ENCODE assay signal across 46 mouse cellular contexts in genomic region chr16:59071755-59072154, GRCm38 (mm10). TPM values are rescaled to one million over a fixed set of nuclear protein-coding genes. Genes with fewer than 3 reads are reported as not detected.
"Had no signal": no experiment of that assay in that cellular context is flagged by ENCODE, and none has a peak within 500 bp of the region (broad histone marks: within the 10 kb centered on the region; RNA-seq: fewer than 3 reads in every experiment).

No protein-coding gene starts in this region.

- H3K9ac ChIP-seq: limb, embryonic 12.5 days; limb, embryonic 13.5 days; limb, embryonic 15.5 days; liver, embryonic 12.5 days; liver, embryonic 13.5 days; liver, embryonic 14.5 days; liver, embryonic 15.5 days; liver, postnatal 0 days; lung, embryonic 14.5 days; lung, embryonic 15.5 days; midbrain, embryonic 12.5 days; midbrain, embryonic 13.5 days; midbrain, embryonic 15.5 days had no signal

- H3K4me1 ChIP-seq: limb, embryonic 10.5 days; limb, embryonic 12.5 days; limb, embryonic 13.5 days; limb, embryonic 15.5 days; liver, embryonic 12.5 days; liver, embryonic 13.5 days; liver, embryonic 15.5 days; lung, embryonic 15.5 days; megakaryocyte, embryonic 14.5 days; midbrain, embryonic 10.5 days; midbrain, embryonic 12.5 days; midbrain, embryonic 13.5 days; midbrain, embryonic 15.5 days had no signal

- H3K27ac ChIP-seq: left cerebral cortex, adult 2 months; limb, embryonic 10.5 days; limb, embryonic 12.5 days; limb, embryonic 13.5 days; limb, embryonic 15.5 days; liver, embryonic 12.5 days; liver, embryonic 13.5 days; liver, embryonic 14.5 days; liver, embryonic 15.5 days; lung, embryonic 15.5 days; macrophage; midbrain, embryonic 10.5 days; midbrain, embryonic 12.5 days; midbrain, embryonic 13.5 days; midbrain, embryonic 15.5 days had no signal

- H3K9me3 ChIP-seq: limb, embryonic 10.5 days; limb, embryonic 12.5 days; limb, embryonic 13.5 days; limb, embryonic 15.5 days; liver, embryonic 12.5 days; liver, embryonic 13.5 days; liver, embryonic 15.5 days; lung, embryonic 15.5 days; megakaryocyte, embryonic 14.5 days; midbrain, embryonic 10.5 days; midbrain, embryonic 12.5 days; midbrain, embryonic 13.5 days; midbrain, embryonic 15.5 days had no signal

- H3K27me3 ChIP-seq: limb, embryonic 12.5 days; limb, embryonic 13.5 days; limb, embryonic 15.5 days; liver, embryonic 12.5 days; liver, embryonic 13.5 days; liver, embryonic 15.5 days; lung, embryonic 15.5 days; megakaryocyte, embryonic 14.5 days; midbrain, embryonic 12.5 days; midbrain, embryonic 13.5 days; midbrain, embryonic 15.5 days had no signal

- H3K36me3 ChIP-seq: limb, embryonic 10.5 days; limb, embryonic 12.5 days; limb, embryonic 13.5 days; limb, embryonic 15.5 days; liver, embryonic 12.5 days; liver, embryonic 13.5 days; liver, embryonic 15.5 days; lung, embryonic 15.5 days; midbrain, embryonic 10.5 days; midbrain, embryonic 12.5 days; midbrain, embryonic 13.5 days; midbrain, embryonic 15.5 days had no signal

- DNase-seq: left cerebral cortex, postnatal 4 days; liver; liver, embryonic 13.5 days; liver, postnatal 0 days; lung, adult 18-20 months; lung, adult 2 months; lung, embryonic 14.5 days; lung, postnatal 10 days; lung, postnatal 14 days; lung, postnatal 36 days; lung, postnatal 4 days; midbrain, embryonic 14.5 days had no signal

- H3K4me2 ChIP-seq: limb, embryonic 12.5 days; limb, embryonic 13.5 days; limb, embryonic 15.5 days; liver, embryonic 11.5 days; liver, embryonic 12.5 days; liver, embryonic 13.5 days; liver, embryonic 15.5 days; lung, embryonic 14.5 days; lung, embryonic 15.5 days; midbrain, embryonic 11.5 days; midbrain, embryonic 12.5 days; midbrain, embryonic 13.5 days; midbrain, embryonic 15.5 days had no signal

- ATAC-seq: liver, embryonic 12.5 days; liver, postnatal 0 days; lung, postnatal 0 days; midbrain, embryonic 13.5 days; midbrain, embryonic 15.5 days; midbrain, embryonic 16.5 days had no signal

- H3K4me3 ChIP-seq: left cerebral cortex, adult 2 months; limb, embryonic 10.5 days; limb, embryonic 12.5 days; limb, embryonic 13.5 days; limb, embryonic 15.5 days; liver, embryonic 12.5 days; liver, embryonic 13.5 days; liver, embryonic 15.5 days; lung, embryonic 15.5 days; megakaryocyte, embryonic 14.5 days; midbrain, embryonic 10.5 days; midbrain, embryonic 12.5 days; midbrain, embryonic 13.5 days; midbrain, embryonic 15.5 days; myocyte had no signal

RNA-seq across cellular contexts. Expression of gene Olfr190, which starts 6.0 kb away (rescaled TPM):
- total RNA-seq: left cerebral cortex, adult 2 months; left cerebral cortex, adult 8-10 months; left cerebral cortex, postnatal 10 days; left cerebral cortex, postnatal 14 days; left cerebral cortex, postnatal 25 days; left cerebral cortex, postnatal 4 days; liver, adult 2 months; megakaryocyte progenitor cell, adult 5-6 weeks; megakaryocyte, adult 5-6 weeks; megakaryocyte-erythroid progenitor cell, adult 5-6 weeks; midbrain, postnatal 0 days had no signal
- polyA plus RNA-seq: limb, embryonic 10.5 days; limb, embryonic 11.5 days; limb, embryonic 12.5 days; limb, embryonic 13.5 days; limb, embryonic 14.5 days; limb, embryonic 15.5 days; liver, adult 2 months; liver, embryonic 11.5 days; liver, embryonic 12.5 days; liver, embryonic 13.5 days; liver, embryonic 14.5 days; liver, embryonic 15.5 days; liver, embryonic 16.5 days; liver, postnatal 0 days; lung, adult 2 months; lung, embryonic 14.5 days; lung, embryonic 15.5 days; lung, embryonic 16.5 days; lung, postnatal 0 days; macrophage; midbrain, embryonic 10.5 days; midbrain, embryonic 11.5 days; midbrain, embryonic 12.5 days; midbrain, embryonic 13.5 days; midbrain, embryonic 14.5 days; midbrain, embryonic 15.5 days; midbrain, embryonic 16.5 days; midbrain, postnatal 0 days; myocyte; neural tube, embryonic 11.5 days had no signal

RNA-seq across cellular contexts. Expression of gene Olfr191, which starts 17.9 kb away (rescaled TPM):
- total RNA-seq: left cerebral cortex, adult 2 months; left cerebral cortex, adult 8-10 months; left cerebral cortex, postnatal 10 days; left cerebral cortex, postnatal 14 days; left cerebral cortex, postnatal 25 days; left cerebral cortex, postnatal 4 days; liver, adult 2 months; megakaryocyte progenitor cell, adult 5-6 weeks; megakaryocyte, adult 5-6 weeks; megakaryocyte-erythroid progenitor cell, adult 5-6 weeks; midbrain, postnatal 0 days had no signal
- polyA plus RNA-seq: limb, embryonic 10.5 days; limb, embryonic 11.5 days; limb, embryonic 12.5 days; limb, embryonic 13.5 days; limb, embryonic 14.5 days; limb, embryonic 15.5 days; liver, adult 2 months; liver, embryonic 11.5 days; liver, embryonic 12.5 days; liver, embryonic 13.5 days; liver, embryonic 14.5 days; liver, embryonic 15.5 days; liver, embryonic 16.5 days; liver, postnatal 0 days; lung, adult 2 months; lung, embryonic 14.5 days; lung, embryonic 15.5 days; lung, embryonic 16.5 days; lung, postnatal 0 days; macrophage; midbrain, embryonic 10.5 days; midbrain, embryonic 11.5 days; midbrain, embryonic 12.5 days; midbrain, embryonic 13.5 days; midbrain, embryonic 14.5 days; midbrain, embryonic 15.5 days; midbrain, embryonic 16.5 days; midbrain, postnatal 0 days; myocyte; neural tube, embryonic 11.5 days had no signal

RNA-seq across cellular contexts. Expression of gene Olfr187, which starts 32.2 kb away (rescaled TPM):
- total RNA-seq: left cerebral cortex, adult 2 months; left cerebral cortex, adult 8-10 months; left cerebral cortex, postnatal 10 days; left cerebral cortex, postnatal 14 days; left cerebral cortex, postnatal 25 days; left cerebral cortex, postnatal 4 days; liver, adult 2 months; megakaryocyte progenitor cell, adult 5-6 weeks; megakaryocyte, adult 5-6 weeks; megakaryocyte-erythroid progenitor cell, adult 5-6 weeks; midbrain, postnatal 0 days had no signal
- polyA plus RNA-seq: limb, embryonic 10.5 days; limb, embryonic 11.5 days; limb, embryonic 12.5 days; limb, embryonic 13.5 days; limb, embryonic 14.5 days; limb, embryonic 15.5 days; liver, adult 2 months; liver, embryonic 11.5 days; liver, embryonic 12.5 days; liver, embryonic 13.5 days; liver, embryonic 14.5 days; liver, embryonic 15.5 days; liver, embryonic 16.5 days; liver, postnatal 0 days; lung, adult 2 months; lung, embryonic 14.5 days; lung, embryonic 15.5 days; lung, embryonic 16.5 days; lung, postnatal 0 days; macrophage; midbrain, embryonic 10.5 days; midbrain, embryonic 11.5 days; midbrain, embryonic 12.5 days; midbrain, embryonic 13.5 days; midbrain, embryonic 14.5 days; midbrain, embryonic 15.5 days; midbrain, embryonic 16.5 days; midbrain, postnatal 0 days; myocyte; neural tube, embryonic 11.5 days had no signal

RNA-seq across cellular contexts. Expression of gene Olfr193, which starts 39.9 kb away (rescaled TPM):
- total RNA-seq: left cerebral cortex, adult 2 months; left cerebral cortex, adult 8-10 months; left cerebral cortex, postnatal 10 days; left cerebral cortex, postnatal 14 days; left cerebral cortex, postnatal 25 days; left cerebral cortex, postnatal 4 days; liver, adult 2 months; megakaryocyte progenitor cell, adult 5-6 weeks; megakaryocyte, adult 5-6 weeks; megakaryocyte-erythroid progenitor cell, adult 5-6 weeks; midbrain, postnatal 0 days had no signal
- polyA plus RNA-seq: limb, embryonic 10.5 days; limb, embryonic 11.5 days; limb, embryonic 12.5 days; limb, embryonic 13.5 days; limb, embryonic 14.5 days; limb, embryonic 15.5 days; liver, adult 2 months; liver, embryonic 11.5 days; liver, embryonic 12.5 days; liver, embryonic 13.5 days; liver, embryonic 14.5 days; liver, embryonic 15.5 days; liver, embryonic 16.5 days; liver, postnatal 0 days; lung, adult 2 months; lung, embryonic 14.5 days; lung, embryonic 15.5 days; lung, embryonic 16.5 days; lung, postnatal 0 days; macrophage; midbrain, embryonic 10.5 days; midbrain, embryonic 11.5 days; midbrain, embryonic 12.5 days; midbrain, embryonic 13.5 days; midbrain, embryonic 14.5 days; midbrain, embryonic 15.5 days; midbrain, embryonic 16.5 days; midbrain, postnatal 0 days; myocyte; neural tube, embryonic 11.5 days had no signal

RNA-seq across cellular contexts. Expression of gene Olfr186, which starts 41.7 kb away (rescaled TPM):
- total RNA-seq: left cerebral cortex, adult 2 months; left cerebral cortex, adult 8-10 months; left cerebral cortex, postnatal 10 days; left cerebral cortex, postnatal 14 days; left cerebral cortex, postnatal 25 days; left cerebral cortex, postnatal 4 days; liver, adult 2 months; megakaryocyte progenitor cell, adult 5-6 weeks; megakaryocyte, adult 5-6 weeks; megakaryocyte-erythroid progenitor cell, adult 5-6 weeks; midbrain, postnatal 0 days had no signal
- polyA plus RNA-seq: limb, embryonic 10.5 days; limb, embryonic 11.5 days; limb, embryonic 12.5 days; limb, embryonic 13.5 days; limb, embryonic 14.5 days; limb, embryonic 15.5 days; liver, adult 2 months; liver, embryonic 11.5 days; liver, embryonic 12.5 days; liver, embryonic 13.5 days; liver, embryonic 14.5 days; liver, embryonic 15.5 days; liver, embryonic 16.5 days; liver, postnatal 0 days; lung, adult 2 months; lung, embryonic 14.5 days; lung, embryonic 15.5 days; lung, embryonic 16.5 days; lung, postnatal 0 days; macrophage; midbrain, embryonic 10.5 days; midbrain, embryonic 11.5 days; midbrain, embryonic 12.5 days; midbrain, embryonic 13.5 days; midbrain, embryonic 14.5 days; midbrain, embryonic 15.5 days; midbrain, embryonic 16.5 days; midbrain, postnatal 0 days; myocyte; neural tube, embryonic 11.5 days had no signal
